Mouse (Mus musculus) liver, adult 10 weeks (tissue): ENCODE results near the gene Mettl18. TPM values are rescaled to one million over a fixed set of nuclear protein-coding genes. Genes with fewer than 3 reads are reported as not detected.

Source experiments
- polyA plus RNA-seq: library from polyadenylated mRNA; stranded (reverse); fragments of 350-450 nt; fragmentation: Illumina TruSeq; extraction: RNeasy Lipid Tissue Mini Kit (QIAGEN cat#74804); gene quantifications from one replicate; pipeline ENCODE4 v1.2.3, GENCODE M21; 2014; ENCODE audit warnings: low read depth, low replicate concordance

The Mettl18 gene
- polyA plus RNA-seq, result 6.5 TPM

GRCm38 (mm10) chr1:163994721-163995608, at the start of gene Mettl18, which contains the start of gene BC055324:
TSS of gene Mettl18 (plus strand) at chr1:163994889.
TSS of gene BC055324 (minus strand) at chr1:163994796.

Other genes with a start within 250 kb of the Mettl18 start
- 8.1 TPM for gene Kifap3, start 215.3 kb upstream of the Mettl18 start, polyA plus RNA-seq
- 23.0 TPM for gene Scyl3, start 65.8 kb upstream of the Mettl18 start, polyA plus RNA-seq
- 0.77 TPM for gene BC055324, start 93 bp upstream of the Mettl18 start, polyA plus RNA-seq
- 0.16 TPM for gene Sele, start 53.3 kb downstream of the Mettl18 start, polyA plus RNA-seq
- 3.3 TPM for gene Sell, start 67.1 kb downstream of the Mettl18 start, polyA plus RNA-seq
- 0.69 TPM for gene Selp, start 120.4 kb downstream of the Mettl18 start, polyA plus RNA-seq
- gene F5, start 156.9 kb downstream of the Mettl18 start, polyA plus RNA-seq, result 208 TPM